In the genomic region with DNA sequence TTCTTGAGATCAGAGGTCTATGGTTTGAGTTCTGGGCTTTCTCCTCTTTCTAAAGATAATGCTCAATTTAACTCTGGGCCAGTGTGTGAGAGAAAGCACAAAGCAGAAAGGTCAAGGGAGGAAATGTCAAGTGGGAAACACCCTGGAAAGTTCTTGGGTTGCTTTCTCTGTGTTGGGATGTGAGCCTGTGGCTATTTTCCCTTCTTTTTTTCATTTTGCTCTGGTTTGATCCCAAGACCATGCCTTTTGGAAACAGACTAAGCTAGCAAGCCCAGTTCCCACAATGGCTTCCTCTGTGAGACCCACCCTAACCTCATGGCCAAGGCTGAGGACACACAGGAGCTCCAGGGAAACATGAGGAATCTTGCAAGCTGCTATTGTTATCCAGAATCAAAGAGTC, we compare ENCODE assay signal across 24 mouse cellular contexts.
"Had no signal": no experiment of that assay in that cellular context is flagged by ENCODE, and none has a peak within 500 bp of the region (broad histone marks: within the 10 kb centered on the region; RNA-seq: fewer than 3 reads in every experiment).

No protein-coding gene starts in this region.

- DNase-seq: kidney, postnatal 25 days; layer of hippocampus, adult 9-11 months; liver; lung, adult 18-20 months; lung, postnatal 10 days; lung, postnatal 36 days; retina, postnatal 1 day; right cerebral cortex, postnatal 25 days; thymus, adult 2 months; thymus, postnatal 14 days; thymus, postnatal 4 days had no signal

- H3K36me3 ChIP-seq: limb, embryonic 10.5 days; limb, embryonic 13.5 days; liver, embryonic 12.5 days; liver, embryonic 15.5 days; lung, embryonic 15.5 days; midbrain, embryonic 10.5 days; midbrain, embryonic 13.5 days; neural tube, embryonic 13.5 days; stomach, embryonic 15.5 days had no signal

- H3K4me3 ChIP-seq: layer of hippocampus, adult 2 months; limb, embryonic 10.5 days; limb, embryonic 13.5 days; liver, embryonic 12.5 days; liver, embryonic 15.5 days; lung, embryonic 15.5 days; megakaryocyte, embryonic 14.5 days; midbrain, embryonic 10.5 days; midbrain, embryonic 13.5 days; myocyte; neural tube, embryonic 13.5 days; stomach, embryonic 15.5 days had no signal

- H3K9me3 ChIP-seq: limb, embryonic 10.5 days; limb, embryonic 13.5 days; liver, embryonic 12.5 days; liver, embryonic 15.5 days; lung, embryonic 15.5 days; midbrain, embryonic 10.5 days; midbrain, embryonic 13.5 days; neural tube, embryonic 13.5 days; stomach, embryonic 15.5 days had no signal

- H3K4me1 ChIP-seq: liver, embryonic 12.5 days; liver, embryonic 15.5 days; lung, embryonic 15.5 days; megakaryocyte, embryonic 14.5 days; midbrain, embryonic 13.5 days; neural tube, embryonic 13.5 days; stomach, embryonic 15.5 days had no signal

- H3K27ac ChIP-seq: kidney, postnatal 0 days; layer of hippocampus, adult 2 months; limb, embryonic 13.5 days; liver, embryonic 12.5 days; liver, embryonic 15.5 days; lung, embryonic 15.5 days; midbrain, embryonic 10.5 days; midbrain, embryonic 13.5 days; neural tube, embryonic 13.5 days; stomach, embryonic 15.5 days had no signal

- H3K27me3 ChIP-seq: liver, embryonic 12.5 days; liver, embryonic 15.5 days; lung, embryonic 15.5 days; megakaryocyte, embryonic 14.5 days; midbrain, embryonic 13.5 days; neural tube, embryonic 13.5 days; stomach, embryonic 15.5 days had no signal
